ENCODE assay signal across 27 mouse cellular contexts in genomic region chr5:65500231-65500630, GRCm38 (mm10). TPM values are rescaled to one million over a fixed set of nuclear protein-coding genes. Genes with fewer than 3 reads are reported as not detected.
DNase-seq lines count a peak whose midpoint lies in the region; ATAC-seq lines count a peak whose summit lies in the region.
"Had no signal": no experiment of that assay in that cellular context is flagged by ENCODE, and none has a peak within 500 bp of the region (broad histone marks: within the 10 kb centered on the region; RNA-seq: fewer than 3 reads in every experiment).

No protein-coding gene starts in this region.

- H3K4me1 ChIP-seq in kidney, embryonic 14.5 days (ENCODE audit: control insufficient read depth, insufficient read depth, low read length) = no peaks in the 10 kb centered on the region
- H3K4me1 ChIP-seq: embryonic facial prominence, embryonic 10.5 days; embryonic facial prominence, embryonic 12.5 days; forebrain, embryonic 13.5 days; forebrain, embryonic 15.5 days had no signal

- no peak overlapping the region for H3K9ac ChIP-seq in kidney, embryonic 14.5 days (ENCODE audit: low read depth, low read length)
- H3K9ac ChIP-seq: embryonic facial prominence, embryonic 12.5 days; forebrain, embryonic 13.5 days; forebrain, embryonic 15.5 days; forebrain, postnatal 0 days had no signal

- no peaks in the 10 kb centered on the region for H3K36me3 ChIP-seq in kidney, embryonic 14.5 days (ENCODE audit: control insufficient read depth, insufficient read depth, low read length)
- H3K36me3 ChIP-seq: embryonic facial prominence, embryonic 10.5 days; embryonic facial prominence, embryonic 12.5 days; forebrain, embryonic 15.5 days; G1E had no signal

- peak; percentile 39 for DNase-seq in CD4-positive, CD25-positive, alpha-beta regulatory T cell, adult 2 months (ENCODE audit: low read depth, low spot score)
- DNase-seq in CD8-positive naive resting alpha-beta T cell, adult 2 months (ENCODE audit: low read depth in 2 of 2, low spot score in 2 of 2) = peak; percentile 15 to 51
- peak; percentile 32 for DNase-seq in induced T-regulatory cell, adult 2 months (ENCODE audit: low read depth)
- DNase-seq in naive thymus-derived CD4-positive, alpha-beta T cell, adult 2 months (ENCODE audit: low read depth) = peak; percentile 47
- no peak for DNase-seq in adrenal gland, postnatal 4 days (ENCODE audit: low spot score in 2 of 2)
- no peak for DNase-seq in left cerebral cortex, postnatal 4 days
- DNase-seq: adrenal gland, adult 2 months; adrenal gland, postnatal 10 days; adrenal gland, postnatal 25 days; cerebellum, adult 11-12 months; cerebellum, adult 2 months; cerebellum, adult 9-10 months; cerebellum, postnatal 10 days; cerebellum, postnatal 25 days; forebrain, postnatal 0 days had no signal

- no peaks in the 10 kb centered on the region for H3K27me3 ChIP-seq in kidney, embryonic 14.5 days (ENCODE audit: control insufficient read depth, insufficient read depth, low read length)
- H3K27me3 ChIP-seq: embryonic facial prominence, embryonic 12.5 days; forebrain, embryonic 13.5 days; forebrain, embryonic 15.5 days had no signal

- WGBS in kidney, embryonic 14.5 days = 75% methylated on average over 7 of the region's 7 CpGs

- intact Hi-C loops in left cerebral cortex, postnatal 4 days (cut with DNase I) = no loop called here

- no peak overlapping the region for H3K4me3 ChIP-seq in kidney, embryonic 14.5 days (ENCODE audit: low read length)
- H3K4me3 ChIP-seq: embryonic facial prominence, embryonic 10.5 days; embryonic facial prominence, embryonic 12.5 days; forebrain, embryonic 13.5 days; forebrain, embryonic 15.5 days had no signal

- no peak overlapping the region for H3K4me2 ChIP-seq in kidney, embryonic 14.5 days (replicated peaks; ENCODE audit: low read depth, low read length)
- H3K4me2 ChIP-seq: embryonic facial prominence, embryonic 12.5 days; forebrain, embryonic 13.5 days; forebrain, embryonic 15.5 days had no signal

- H3K27ac ChIP-seq in kidney, embryonic 14.5 days (ENCODE audit: low read depth, low read length) = no peak overlapping the region
- H3K27ac ChIP-seq: embryonic facial prominence, embryonic 10.5 days; embryonic facial prominence, embryonic 12.5 days; forebrain, embryonic 13.5 days; forebrain, embryonic 15.5 days had no signal

- H3K9me3 ChIP-seq in kidney, embryonic 14.5 days (ENCODE audit: control insufficient read depth, low read length) = no peaks in the 10 kb centered on the region
- H3K9me3 ChIP-seq: embryonic facial prominence, embryonic 10.5 days; embryonic facial prominence, embryonic 12.5 days; forebrain, embryonic 13.5 days; forebrain, embryonic 15.5 days; G1E had no signal

- ATAC-seq in kidney, embryonic 14.5 days (ENCODE audit: low FRiP score, low TSS enrichment) = no peak
- ATAC-seq: forebrain, embryonic 13.5 days; forebrain, embryonic 15.5 days; forebrain, postnatal 0 days; Patski had no signal

RNA-seq across cellular contexts. Expression of gene Gm43552, which starts 7.6 kb away (rescaled TPM):
- total RNA-seq in adrenal gland, postnatal 4 days (2021) = not detected
- not detected for total RNA-seq in left cerebral cortex, postnatal 4 days (2021)
- polyA plus RNA-seq in kidney, embryonic 14.5 days (2014; fragmentation: Nextera tagmentation; extraction: Ambion mirVana) = not detected in 2 replicates
- total RNA-seq: adrenal gland, postnatal 10 days; CH12.LX; forebrain, postnatal 0 days; G1E had no signal
- polyA plus RNA-seq: C2C12; cerebellum, adult 2 months; cortical plate, adult 2 months; embryonic facial prominence, embryonic 10.5 days; embryonic facial prominence, embryonic 12.5 days; embryonic facial prominence, embryonic 14.5 days; forebrain, embryonic 11.5 days; forebrain, embryonic 13.5 days; forebrain, embryonic 15.5 days; forebrain, postnatal 0 days; Patski had no signal

RNA-seq across cellular contexts. Expression of gene Smim14, which starts 36.8 kb away (rescaled TPM):
- total RNA-seq in adrenal gland, postnatal 4 days (2021) = 100 to 1,000 TPM; 115 to 117 TPM
- total RNA-seq in left cerebral cortex, postnatal 4 days (2021) = 100 to 1,000 TPM; 125 to 132 TPM
- 83.9 and 91.6 TPM in 2 replicates for polyA plus RNA-seq in kidney, embryonic 14.5 days (2014; fragmentation: Nextera tagmentation; extraction: Ambion mirVana)

RNA-seq across cellular contexts. Expression of gene Ube2k, which starts 36.8 kb away (rescaled TPM):
- total RNA-seq in adrenal gland, postnatal 4 days (2021) = 10 to 100 TPM; 84.9 to 85.8 TPM
- 100 to 1,000 TPM; 149 to 162 TPM for total RNA-seq in left cerebral cortex, postnatal 4 days (2021)
- polyA plus RNA-seq in kidney, embryonic 14.5 days (2014; fragmentation: Nextera tagmentation; extraction: Ambion mirVana) = 154 and 186 TPM in 2 replicates

Comparison
In these comparisons a context has a peak if more than half of its experiments do, and no peak if none do; other contexts are left out.
1. DNase-seq: peak in CD4-positive, CD25-positive, alpha-beta regulatory T cell, adult 2 months (single experiment), CD8-positive naive resting alpha-beta T cell, adult 2 months (2 of 2), induced T-regulatory cell, adult 2 months (single experiment) and naive thymus-derived CD4-positive, alpha-beta T cell, adult 2 months (single experiment); none in adrenal gland, postnatal 4 days (0 of 2) and left cerebral cortex, postnatal 4 days (single experiment).